Mouse (Mus musculus): ENCODE data around the gene Snx18.

GRCm38 (mm10) chr13:113542374-113542773 is 76.0 kb downstream of the Snx18 start:
- TF ChIP-seq CTCF (IDR thresholded peaks at IDR 0.05; ENCODE audit: extremely low read depth, insufficient read depth, insufficient read length, insufficient replicate concordance) (no peak), POLR2A (IDR thresholded peaks at IDR 0.05; ENCODE audit: low read depth, low read length) (no peak)
